Mouse (Mus musculus): ENCODE measurements around the gene Rapgef6.
"Not testable (repeated sequence)": the region's sequence is repeated elsewhere in the genome, so short reads cannot be mapped to it uniquely, and the experiment has no call there.

Gene Rapgef6

DNA sequence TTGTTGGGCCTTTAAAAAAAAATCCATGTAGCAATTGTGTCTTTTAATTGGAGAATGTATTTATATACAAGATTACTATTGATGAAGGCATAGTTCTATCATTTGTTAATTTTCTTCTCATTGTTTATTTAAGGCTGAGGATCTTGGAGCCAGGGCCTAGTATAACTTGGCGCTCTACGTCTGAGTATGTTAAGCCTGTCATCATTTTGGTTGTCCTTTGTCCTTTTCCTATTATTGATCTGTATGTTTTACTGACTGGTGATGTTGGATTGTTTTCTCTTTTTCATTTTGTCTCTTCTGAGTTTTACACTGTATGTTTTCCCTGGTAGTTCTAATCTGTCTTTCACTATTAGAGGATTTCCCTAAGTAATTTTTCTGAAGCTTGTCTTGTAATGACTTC, 52.1 kb downstream of the Rapgef6 start:
- no peak for DNase-seq (ENCODE audit: low read depth, low spot score)

DNA sequence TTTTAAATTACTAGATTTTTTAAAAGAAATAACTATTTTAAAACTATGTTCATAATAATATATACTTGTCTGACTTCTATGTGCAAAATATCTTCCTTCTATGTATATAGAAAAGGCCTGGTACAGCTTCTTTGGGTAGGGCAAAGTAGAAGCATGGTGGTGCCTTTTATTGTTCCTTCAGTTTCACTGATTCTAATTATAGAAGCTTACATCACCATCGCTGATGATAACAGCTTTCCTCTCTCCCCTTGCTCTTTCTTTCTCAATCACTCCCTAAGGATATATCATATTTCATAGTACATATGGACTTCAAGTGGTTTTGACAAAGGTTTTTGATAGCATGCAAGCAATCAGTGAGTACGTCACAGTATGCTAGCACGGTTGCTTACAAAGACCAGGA, 69.9 kb downstream of the Rapgef6 start:
- no peak for DNase-seq (ENCODE audit: low read depth, low spot score)

DNA sequence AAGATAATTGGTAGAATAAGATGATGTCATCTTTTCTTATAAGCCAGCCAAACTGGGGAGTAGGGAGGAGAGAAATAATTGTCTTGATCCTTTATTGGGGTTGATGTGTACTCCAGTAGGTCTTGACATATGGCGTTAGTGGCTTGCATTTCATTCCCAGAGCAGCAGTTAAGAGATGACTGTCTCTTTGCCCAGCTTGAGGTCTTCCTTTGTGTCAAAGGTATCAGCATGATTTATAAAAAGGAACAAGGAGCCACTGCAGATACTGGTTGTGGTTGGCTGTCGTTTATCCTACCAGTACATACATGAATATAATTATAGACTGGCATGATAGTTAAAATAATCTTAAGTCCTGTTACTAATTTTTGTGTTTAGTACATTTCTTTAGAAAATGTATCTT, 71.4 kb downstream of the Rapgef6 start:
- no peak for DNase-seq (ENCODE audit: low read depth, low spot score)

DNA sequence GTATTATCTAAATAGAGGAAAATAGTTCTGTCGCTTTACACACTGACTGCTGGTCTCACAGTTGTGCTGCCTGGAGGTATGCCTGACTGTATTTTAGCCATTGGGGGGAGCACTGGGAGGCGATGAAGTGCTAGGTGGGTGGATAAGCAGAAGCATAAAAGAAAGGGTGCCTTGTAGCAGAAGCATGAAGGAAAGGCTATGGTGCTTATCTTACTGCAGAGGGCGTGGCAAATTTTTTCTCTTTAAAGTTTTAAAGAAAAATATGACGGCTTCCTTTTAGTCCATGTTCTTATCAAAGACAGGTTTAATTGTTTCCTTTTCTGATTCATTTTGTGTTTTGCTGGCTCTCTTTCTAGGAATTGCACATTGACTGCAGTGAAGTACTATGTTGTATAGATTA, 72.4 kb downstream of the Rapgef6 start:
- no peak for DNase-seq (ENCODE audit: low read depth, low spot score)

GRCm38 (mm10) chr11:54595905-54596555, 73.4 kb downstream of the Rapgef6 start:
- DNase-seq (ENCODE audit: low read depth, low spot score) = no peak

DNA sequence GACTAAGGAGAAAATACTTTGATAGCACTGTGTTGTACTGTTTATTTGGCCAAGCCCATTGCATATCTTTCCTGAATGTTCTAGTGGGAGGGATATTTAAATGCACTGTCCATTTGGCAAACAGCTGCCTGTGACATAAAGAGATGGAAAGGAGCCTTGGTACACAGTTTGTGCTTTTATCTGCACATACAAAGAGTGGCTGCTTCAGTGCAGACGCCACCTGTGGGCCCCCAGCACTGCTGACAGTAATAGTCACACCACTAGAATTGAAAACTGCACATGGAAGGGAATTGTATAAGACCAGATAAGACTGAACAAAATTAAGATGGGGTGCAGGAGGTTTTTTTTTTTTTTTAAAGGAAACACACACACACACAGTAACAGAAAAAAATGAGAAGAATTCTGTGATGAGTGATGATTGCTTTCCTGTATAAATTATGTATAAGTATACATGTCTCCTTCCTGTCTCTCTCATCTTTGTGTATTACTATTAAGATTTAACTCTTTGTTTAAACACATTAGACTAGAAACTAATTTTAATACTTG, 75.3 kb downstream of the Rapgef6 start:
- DNase-seq (ENCODE audit: low read depth, low spot score) = no peak

- DNase-seq (ENCODE audit: low read depth, low spot score) = no peak
These were observed 78.5 kb downstream of the Rapgef6 start for GRCm38 (mm10) chr11:54601121-54601520.

DNA sequence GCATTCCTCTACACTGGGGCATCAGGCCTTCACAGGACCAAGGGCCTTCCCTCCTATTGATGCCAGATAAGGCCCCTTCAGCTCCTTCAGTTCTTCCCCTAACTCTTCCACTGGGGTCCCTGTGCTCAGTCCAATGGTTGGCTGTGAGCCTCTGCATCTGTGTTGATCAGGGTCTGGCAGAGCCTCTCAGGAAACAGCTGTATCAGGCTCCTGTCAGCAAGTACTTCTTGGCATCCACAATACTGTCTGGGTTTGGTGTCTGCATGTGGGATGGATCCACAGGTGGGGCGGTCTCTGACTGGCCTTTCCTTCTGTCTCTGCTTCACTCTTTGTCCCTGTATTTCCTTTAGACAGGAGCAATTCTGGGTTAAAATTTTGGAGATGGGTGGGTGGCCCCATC, 80.1 kb downstream of the Rapgef6 start:
- not testable (repeated sequence) for DNase-seq (ENCODE audit: low read depth, low spot score)

DNA sequence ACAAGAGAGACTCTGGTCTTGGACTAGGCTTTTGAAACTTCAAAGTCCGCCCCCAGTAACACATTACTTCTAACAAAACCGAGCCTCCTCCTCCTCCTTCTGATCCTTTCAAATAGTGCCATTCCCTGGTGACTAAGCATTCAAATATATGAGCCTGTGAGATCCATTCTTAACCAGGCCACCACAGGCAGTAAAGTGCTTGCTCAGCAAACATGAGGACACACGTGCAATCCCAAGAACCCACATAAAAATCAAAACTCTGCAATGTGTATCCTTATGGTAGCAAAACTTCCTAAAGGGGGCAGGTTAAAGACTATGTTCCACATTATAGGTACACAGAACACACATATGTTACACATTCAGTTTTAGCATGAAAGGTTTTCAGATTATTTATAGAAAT, 81.8 kb downstream of the Rapgef6 start:
- no peak for DNase-seq (ENCODE audit: low read depth, low spot score)

GRCm38 (mm10) chr11:54613628-54614027, 91.0 kb downstream of the Rapgef6 start:
- DNase-seq (ENCODE audit: low read depth, low spot score) = no peak

- DNase-seq (ENCODE audit: low read depth, low spot score) = no peak
These were observed 91.9 kb downstream of the Rapgef6 start for GRCm38 (mm10) chr11:54614560-54614959.

DNA sequence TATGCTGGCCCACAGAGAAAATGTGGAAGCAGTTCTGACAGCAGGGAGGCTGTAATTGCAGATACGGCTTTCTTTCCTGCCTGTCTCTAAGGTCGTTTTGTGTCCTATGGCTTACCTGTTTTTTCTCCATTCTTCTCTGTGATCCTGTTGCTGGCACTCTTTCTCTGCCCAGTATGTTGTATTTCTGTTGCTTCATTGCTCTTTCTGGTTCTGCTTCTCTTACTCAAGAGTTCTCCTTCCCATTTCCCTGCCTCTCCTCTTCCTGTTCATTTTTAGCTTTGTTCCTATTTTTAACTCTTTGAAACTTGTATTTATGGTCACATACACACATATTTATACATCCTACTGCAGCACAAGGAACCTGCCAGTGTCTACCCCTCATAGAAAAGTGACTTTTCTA, 96.2 kb downstream of the Rapgef6 start:
- no peak for DNase-seq (ENCODE audit: low read depth, low spot score)

- DNase-seq (ENCODE audit: low read depth, low spot score) = no peak
These were observed 99.1 kb downstream of the Rapgef6 start for GRCm38 (mm10) chr11:54621725-54622124.

- no peak for DNase-seq (ENCODE audit: low read depth, low spot score)
These were observed 104.3 kb downstream of the Rapgef6 start for GRCm38 (mm10) chr11:54626905-54627304.

DNA sequence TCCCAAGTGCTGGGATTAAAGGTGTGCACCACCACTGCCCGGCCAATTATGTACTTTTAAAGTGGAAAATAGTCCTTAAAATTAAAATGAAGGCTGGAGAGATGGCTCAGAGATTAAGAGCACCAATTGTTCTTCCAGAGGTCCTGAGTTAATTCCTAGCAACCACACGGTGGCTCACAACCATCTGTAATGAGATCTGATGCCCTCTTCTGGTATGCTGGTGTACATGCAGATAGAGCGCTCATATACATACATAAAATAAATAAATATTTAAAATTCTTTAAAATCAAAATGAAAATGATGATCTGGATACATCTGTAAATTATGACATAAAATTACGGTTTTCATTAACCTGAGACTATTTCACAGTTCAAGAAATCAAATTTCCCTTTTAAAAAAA, 123.8 kb downstream of the Rapgef6 start:
- peak; percentile 48 for DNase-seq (ENCODE audit: low read depth, low spot score)

DNA sequence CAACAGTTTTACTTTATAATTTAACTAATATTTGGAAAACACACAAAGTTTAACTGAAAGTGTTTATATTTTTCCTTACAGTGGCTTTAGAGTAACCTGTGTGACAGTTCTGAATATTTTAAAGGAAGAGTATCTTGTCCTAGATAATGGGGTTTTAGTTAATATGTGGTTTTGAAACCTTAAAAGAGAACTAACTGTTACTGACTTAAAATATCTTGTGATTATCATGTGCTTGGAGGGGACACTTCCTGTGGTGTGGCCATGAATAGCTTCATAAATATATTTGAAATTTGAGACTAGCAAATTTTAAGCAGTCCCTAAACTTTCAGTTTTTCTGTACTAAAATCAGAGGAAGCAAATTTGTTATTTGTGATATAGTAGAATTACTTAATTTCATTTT, 125.9 kb downstream of the Rapgef6 start:
- DNase-seq (ENCODE audit: low read depth, low spot score) = no peak

DNA sequence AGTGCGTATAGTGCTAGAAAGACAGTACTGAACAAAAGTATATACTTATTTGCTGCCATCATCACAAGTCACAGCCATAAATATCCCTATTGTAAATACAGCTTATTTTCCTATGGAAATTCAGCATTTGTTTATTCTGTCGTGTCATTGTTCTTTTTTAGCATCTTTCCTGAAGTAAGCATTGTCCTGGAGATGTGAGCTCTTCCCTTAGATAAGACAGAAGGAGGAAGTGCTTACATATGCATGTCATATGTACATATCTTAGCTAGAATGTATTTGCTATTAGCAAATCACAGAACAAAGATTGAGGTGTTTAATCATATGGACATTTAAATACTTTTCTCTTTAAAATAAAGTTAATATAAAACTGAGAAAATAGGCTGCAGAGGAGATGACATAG, 132.8 kb downstream of the Rapgef6 start:
- DNase-seq (ENCODE audit: low read depth, low spot score) = no peak

- DNase-seq (ENCODE audit: low read depth, low spot score) = no peak
These were observed 151.1 kb downstream of the Rapgef6 start for GRCm38 (mm10) chr11:54673575-54674298.

- DNase-seq (ENCODE audit: low read depth, low spot score) = no peak
These were observed 153.3 kb downstream of the Rapgef6 start for GRCm38 (mm10) chr11:54675792-54676489.

DNA sequence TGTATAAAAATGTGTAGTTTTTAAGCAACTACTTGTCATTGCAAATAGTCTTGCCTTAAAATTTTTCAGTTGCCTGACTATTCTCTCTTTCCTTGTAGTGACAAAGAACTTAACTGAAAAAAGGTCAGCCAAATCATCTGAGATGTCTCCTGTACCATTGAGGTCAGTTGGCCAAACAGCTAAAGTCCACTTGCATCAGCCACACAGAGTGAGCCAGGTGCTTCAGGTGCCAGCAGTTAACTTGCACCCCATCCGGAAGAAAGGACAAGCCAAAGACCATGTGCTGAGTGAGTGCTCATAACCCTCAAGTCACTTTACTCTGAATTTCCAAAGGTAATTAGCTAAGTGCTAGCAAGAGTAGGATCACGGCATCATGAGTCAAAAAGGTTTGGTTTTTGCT, 156.5 kb downstream of the Rapgef6 start:
- no peak for DNase-seq (ENCODE audit: low read depth, low spot score)

DNA sequence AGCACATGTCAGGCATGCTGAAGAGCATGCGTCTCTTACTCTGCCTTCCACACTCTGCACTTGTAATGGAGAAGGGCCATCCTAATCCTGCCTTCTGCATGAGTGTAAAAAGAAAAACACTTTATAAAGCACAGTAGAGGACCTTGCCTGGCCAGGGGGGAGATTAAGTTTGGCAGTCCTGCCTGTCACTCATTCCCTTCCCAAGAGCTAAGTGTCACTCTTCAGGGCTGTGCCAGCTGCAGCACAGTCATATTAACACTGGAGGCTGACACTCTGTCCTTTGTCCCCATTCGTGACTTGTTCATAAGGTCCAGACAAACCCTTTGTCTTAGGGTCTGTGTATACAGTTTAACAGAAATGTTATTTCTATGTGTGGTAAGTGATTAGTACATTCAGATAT, 162.2 kb downstream of the Rapgef6 start:
- no peak for DNase-seq (ENCODE audit: low read depth, low spot score)

GRCm38 (mm10) chr11:54690171-54690570, 167.5 kb downstream of the Rapgef6 start:
- no peak for DNase-seq (ENCODE audit: low read depth, low spot score)

DNA sequence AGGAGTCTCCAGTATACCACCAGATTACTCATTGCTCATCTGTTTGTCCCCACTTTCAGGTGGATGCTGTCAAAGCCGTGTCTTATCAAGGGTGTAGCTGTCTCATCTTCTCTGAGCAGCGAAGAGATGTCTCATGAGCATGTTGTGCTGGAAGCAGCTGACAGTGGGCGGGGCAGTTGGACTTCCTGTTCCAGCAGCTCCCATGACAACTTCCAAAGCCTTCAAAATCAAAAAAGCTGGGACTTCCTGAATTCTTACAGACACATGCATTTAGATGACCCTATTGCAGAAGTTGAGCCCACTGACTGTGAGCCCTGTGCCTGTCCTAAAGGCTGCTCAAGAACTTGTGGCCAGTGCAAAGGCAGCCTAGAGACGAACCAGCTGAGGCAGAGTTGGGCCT, 168.5 kb downstream of the Rapgef6 start:
- DNase-seq (ENCODE audit: low read depth, low spot score) = no peak

Measured in ZHBTc4 (cell line).